Mouse (Mus musculus): ENCODE data around the gene Large1.

DNA sequence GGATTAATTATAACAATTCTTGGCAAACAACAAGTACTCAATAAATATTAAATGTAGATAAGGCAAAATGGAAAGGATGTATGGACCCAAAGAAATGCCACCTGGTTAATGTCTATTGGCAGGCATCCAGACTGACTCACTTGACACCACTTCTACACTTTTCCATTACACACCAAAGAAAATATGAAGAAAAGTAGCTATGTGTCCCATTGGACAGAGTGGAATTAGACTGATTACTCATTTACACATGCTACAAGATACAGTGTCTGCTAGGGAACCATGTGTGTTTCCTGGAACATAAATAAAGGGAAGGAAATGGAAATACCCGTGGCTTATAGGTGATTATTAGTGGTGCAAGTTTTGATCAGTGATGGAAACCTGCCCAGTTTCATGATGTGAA, 521.0 kb downstream of the Large1 start:
- TF ChIP-seq ZNF384 (IDR thresholded peaks at IDR 0.05; ENCODE audit: low read depth, low read length) (no peak), CHD2 (IDR thresholded peaks at IDR 0.05; ENCODE audit: low read depth, low read length) (no peak), MAFK (IDR thresholded peaks at IDR 0.05; ENCODE audit: insufficient read depth, low read depth, low read length) (no peak), ZC3H11A (IDR thresholded peaks at IDR 0.05; ENCODE audit: borderline replicate concordance, low read depth, low read length) (no peak), HCFC1 (IDR thresholded peaks at IDR 0.05; ENCODE audit: borderline replicate concordance, insufficient read depth, low read length) (no peak)
